Mouse (Mus musculus): ENCODE results near the gene Spata45. TPM values are rescaled to one million over a fixed set of nuclear protein-coding genes. Genes with fewer than 3 reads are reported as not detected.

Gene Spata45
- polyA plus RNA-seq, 1 experiment from 2014 or later: not detected

DNA sequence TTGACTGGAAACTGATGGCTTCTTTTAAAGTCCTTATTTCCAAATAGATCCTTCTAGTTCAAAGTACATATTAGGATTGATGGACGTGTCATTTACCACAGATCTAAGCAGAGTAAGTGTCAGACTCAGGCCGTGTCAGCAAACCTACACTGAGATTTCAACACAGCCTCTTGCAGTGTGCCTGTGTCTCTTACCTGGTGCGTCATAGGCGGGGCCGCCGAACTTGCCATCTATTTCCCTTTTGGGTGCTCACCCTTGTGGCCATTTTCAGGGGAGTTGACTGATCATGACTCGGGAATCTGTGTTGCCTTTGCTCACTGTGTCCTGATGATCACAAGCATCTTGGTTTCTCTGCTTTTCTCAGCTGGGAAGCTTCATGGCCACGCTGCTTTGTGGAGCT lies 46.8 kb downstream of the Spata45 start:
- Histone ChIP-seq H3K27me3 (ENCODE audit: control insufficient read depth, insufficient read depth, low read length) (no peaks in the 10 kb centered on the region), H3K4me2 (ENCODE audit: low read depth, low read length, severe bottlenecking) (no peak overlapping the region), H3K27ac (ENCODE audit: low read depth, low read length) (no peak overlapping the region), H3K9me3 (ENCODE audit: control insufficient read depth, low read length) (no peaks in the 10 kb centered on the region), H3K9ac (ENCODE audit: low read length) (no peak overlapping the region), H3K4me3 (ENCODE audit: low read depth, low read length) (no peak overlapping the region), H3K4me1 (replicated peaks; ENCODE audit: control insufficient read depth, insufficient read depth, low read length) (no peaks in the 10 kb centered on the region), H3K36me3 (ENCODE audit: control insufficient read depth, insufficient read depth, low read length) (no peaks in the 10 kb centered on the region; the same call in 1 of the 2 replicates)
- WGBS: 92% methylated on average over 8 of the region's 8 CpGs
- DNase-seq (ENCODE audit: low spot score): no peak
- ATAC-seq (replicated peaks; ENCODE audit: low FRiP score): no peak

DNA sequence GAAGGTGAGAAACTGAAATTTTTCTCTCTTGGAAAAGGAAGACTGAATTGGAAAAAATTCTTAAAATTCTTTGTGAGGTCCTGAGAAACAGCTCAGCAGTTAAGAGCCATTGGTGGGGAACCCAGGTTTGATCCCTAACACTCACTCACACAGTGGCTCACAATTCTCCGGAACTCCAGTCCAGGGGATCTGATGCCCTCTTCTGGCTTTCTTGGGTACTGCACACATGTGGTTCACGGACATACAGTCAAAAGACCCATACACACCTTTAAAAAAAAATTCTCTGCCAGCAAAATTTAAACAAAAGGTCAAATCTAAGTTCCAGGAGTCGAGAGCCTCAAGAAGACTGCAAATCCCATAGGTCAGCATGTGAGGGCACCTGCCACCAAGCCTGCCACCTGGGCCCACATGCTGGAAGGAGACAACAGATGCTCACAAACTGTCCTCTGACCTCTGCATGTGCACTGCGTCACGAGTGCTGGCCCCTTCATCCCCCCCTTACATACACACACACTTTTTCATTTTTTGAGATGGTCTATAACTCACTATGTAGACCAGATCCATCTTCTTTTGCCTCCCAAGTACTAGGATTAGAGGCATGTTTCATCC lies 48.6 kb downstream of the Spata45 start:
- no peak overlapping the region for H3K4me3 ChIP-seq (ENCODE audit: low read depth, low read length)
- H3K9me3 ChIP-seq (ENCODE audit: control insufficient read depth, low read length): no peaks in the 10 kb centered on the region
- H3K9ac ChIP-seq (ENCODE audit: low read length): no peak overlapping the region
- H3K4me1 ChIP-seq (replicated peaks; ENCODE audit: control insufficient read depth, insufficient read depth, low read length): no peaks in the 10 kb centered on the region
- no peak overlapping the region for H3K27ac ChIP-seq (ENCODE audit: low read depth, low read length)
- no peak overlapping the region for H3K4me2 ChIP-seq (ENCODE audit: low read depth, low read length, severe bottlenecking)
- H3K36me3 ChIP-seq (ENCODE audit: control insufficient read depth, insufficient read depth, low read length): no peaks in the 10 kb centered on the region; the same call in 1 of the 2 replicates
- no peaks in the 10 kb centered on the region for H3K27me3 ChIP-seq (ENCODE audit: control insufficient read depth, insufficient read depth, low read length)
- ATAC-seq (replicated peaks; ENCODE audit: low FRiP score) (no peak), DNase-seq (ENCODE audit: low spot score) (peak; percentile 76)
- 70% methylated on average over 5 of the region's 5 CpGs for WGBS

DNA sequence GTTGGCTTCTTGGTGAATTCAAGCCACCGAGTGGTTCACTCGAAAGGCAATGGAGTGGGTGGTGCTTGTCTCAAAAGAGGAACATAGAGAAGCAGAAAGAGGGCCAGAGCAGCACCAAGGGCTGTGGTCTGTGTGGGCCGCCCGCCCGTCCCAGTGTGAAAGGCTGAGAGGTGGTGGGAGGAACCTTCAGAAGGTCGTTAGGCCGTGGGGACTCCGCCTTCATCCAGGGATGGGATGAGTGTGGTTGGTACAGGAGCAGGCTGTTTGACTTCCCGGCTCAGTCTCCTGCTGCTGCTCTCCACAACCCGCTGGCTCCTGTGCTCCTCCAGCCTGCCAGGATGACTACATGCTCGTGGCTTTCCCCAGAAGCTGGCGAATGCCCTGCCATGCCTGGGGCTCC lies 49.2 kb downstream of the Spata45 start:
- Histone ChIP-seq H3K4me2 (ENCODE audit: low read depth, low read length, severe bottlenecking) (no peak overlapping the region), H3K4me3 (ENCODE audit: low read depth, low read length) (no peak overlapping the region), H3K4me1 (replicated peaks; ENCODE audit: control insufficient read depth, insufficient read depth, low read length) (no peaks in the 10 kb centered on the region), H3K9ac (ENCODE audit: low read length) (no peak overlapping the region), H3K9me3 (ENCODE audit: control insufficient read depth, low read length) (no peaks in the 10 kb centered on the region), H3K27me3 (ENCODE audit: control insufficient read depth, insufficient read depth, low read length) (no peaks in the 10 kb centered on the region), H3K27ac (ENCODE audit: low read depth, low read length) (no peak overlapping the region), H3K36me3 (ENCODE audit: control insufficient read depth, insufficient read depth, low read length) (no peaks in the 10 kb centered on the region; the same call in 1 of the 2 replicates)
- 84% methylated on average over 12 of the region's 12 CpGs for WGBS
- DNase-seq (ENCODE audit: low spot score) (no peak), ATAC-seq (replicated peaks; ENCODE audit: low FRiP score) (no peak; the same call in 1 of the 2 replicates)

DNA sequence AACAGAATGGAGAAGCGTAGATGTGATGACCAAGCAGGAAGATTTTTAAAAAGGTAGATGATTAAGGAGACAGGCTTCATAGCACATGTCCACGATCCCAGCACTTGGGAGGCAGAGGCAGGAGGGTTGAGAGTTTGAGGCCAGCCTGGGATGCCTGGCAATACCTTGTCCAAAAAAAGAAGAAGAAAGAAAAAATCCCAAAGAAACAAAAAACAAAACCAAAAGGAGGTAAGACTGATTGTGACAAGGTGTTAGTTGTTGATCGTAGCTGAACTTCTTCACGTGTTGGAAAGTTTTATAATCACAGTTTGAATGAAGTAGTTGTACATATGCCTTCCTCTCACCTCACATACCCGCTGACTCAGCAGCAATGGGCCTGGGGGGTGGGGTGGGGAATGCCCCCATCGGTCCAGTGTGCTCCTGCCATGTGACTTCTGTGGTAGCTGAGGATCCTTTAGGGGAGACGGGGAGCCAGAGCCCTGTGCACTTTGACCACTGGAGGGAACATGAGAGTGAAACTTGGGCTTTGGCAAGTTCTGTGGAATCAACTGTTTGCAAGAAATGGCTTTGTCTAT lies 50.0 kb downstream of the Spata45 start:
- Histone ChIP-seq H3K36me3 (ENCODE audit: control insufficient read depth, insufficient read depth, low read length) (no peaks in the 10 kb centered on the region; the same call in 1 of the 2 replicates), H3K9me3 (ENCODE audit: control insufficient read depth, low read length) (no peaks in the 10 kb centered on the region), H3K4me1 (replicated peaks; ENCODE audit: control insufficient read depth, insufficient read depth, low read length) (no peaks in the 10 kb centered on the region), H3K27ac (ENCODE audit: low read depth, low read length) (no peak overlapping the region), H3K27me3 (ENCODE audit: control insufficient read depth, insufficient read depth, low read length) (no peaks in the 10 kb centered on the region), H3K4me2 (ENCODE audit: low read depth, low read length, severe bottlenecking) (no peak overlapping the region), H3K9ac (ENCODE audit: low read length) (no peak overlapping the region), H3K4me3 (ENCODE audit: low read depth, low read length) (no peak overlapping the region)
- DNase-seq (ENCODE audit: low spot score) (no peak), ATAC-seq (replicated peaks; ENCODE audit: low FRiP score) (no peak)
- WGBS: 94% methylated on average over 7 of the region's 7 CpGs

DNA sequence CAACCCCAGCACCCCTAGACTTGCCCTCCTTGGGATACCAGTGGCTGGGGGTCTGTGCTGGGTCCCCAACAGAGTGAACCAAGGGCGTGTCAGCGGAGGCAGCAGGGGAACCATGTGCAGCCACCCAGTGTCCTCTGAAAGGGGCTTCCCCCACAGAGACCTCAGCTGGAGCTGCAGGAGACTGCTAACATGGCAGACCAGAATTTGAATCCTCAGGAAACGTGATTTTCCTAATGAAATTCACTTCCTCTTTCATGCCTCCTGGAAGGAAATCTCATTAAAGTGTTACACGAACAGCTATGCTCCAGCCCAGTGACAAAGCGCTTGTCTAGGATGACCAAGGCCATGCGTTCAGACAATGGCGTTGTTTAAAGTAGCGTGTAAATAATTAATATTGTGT lies 50.5 kb downstream of the Spata45 start:
- no peak for DNase-seq (ENCODE audit: low spot score)
- Histone ChIP-seq H3K36me3 (ENCODE audit: control insufficient read depth, insufficient read depth, low read length) (no peaks in the 10 kb centered on the region; the same call in 1 of the 2 replicates), H3K4me3 (ENCODE audit: low read depth, low read length) (no peak overlapping the region), H3K9ac (ENCODE audit: low read length) (no peak overlapping the region), H3K27me3 (ENCODE audit: control insufficient read depth, insufficient read depth, low read length) (no peaks in the 10 kb centered on the region), H3K4me2 (ENCODE audit: low read depth, low read length, severe bottlenecking) (no peak overlapping the region), H3K9me3 (ENCODE audit: control insufficient read depth, low read length) (no peaks in the 10 kb centered on the region), H3K4me1 (replicated peaks; ENCODE audit: control insufficient read depth, insufficient read depth, low read length) (no peaks in the 10 kb centered on the region), H3K27ac (ENCODE audit: low read depth, low read length) (no peak overlapping the region)
- no peak for ATAC-seq (replicated peaks; ENCODE audit: low FRiP score)
- WGBS: 88% methylated on average over 8 of the region's 8 CpGs

DNA sequence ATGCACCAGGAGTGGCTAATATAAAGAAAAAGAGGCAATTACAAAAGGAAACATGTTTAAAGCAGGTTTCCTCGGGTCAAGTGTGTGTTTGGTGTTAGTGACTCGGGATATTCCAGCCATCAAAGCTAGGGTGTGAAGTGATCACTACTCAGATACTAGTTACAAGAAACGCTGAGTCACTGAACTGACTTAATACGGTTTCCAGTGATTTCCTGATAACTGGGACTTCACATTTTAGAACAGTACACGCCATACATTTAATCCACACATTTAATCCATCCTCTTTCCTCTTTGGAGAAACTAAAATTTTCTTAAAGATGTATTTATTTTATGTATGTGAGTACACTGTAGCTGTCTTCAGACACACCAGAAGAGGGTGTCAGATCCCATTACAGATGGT lies 51.5 kb downstream of the Spata45 start:
- H3K27ac ChIP-seq (ENCODE audit: low read depth, low read length): no peak overlapping the region
- no peaks in the 10 kb centered on the region for H3K9me3 ChIP-seq (ENCODE audit: control insufficient read depth, low read length)
- no peak overlapping the region for H3K9ac ChIP-seq (ENCODE audit: low read length)
- ATAC-seq (replicated peaks; ENCODE audit: low FRiP score) (no peak), DNase-seq (ENCODE audit: low spot score) (no peak)
- H3K4me2 ChIP-seq (ENCODE audit: low read depth, low read length, severe bottlenecking): no peak overlapping the region
- H3K4me3 ChIP-seq (ENCODE audit: low read depth, low read length): no peak overlapping the region
- H3K4me1 ChIP-seq (replicated peaks; ENCODE audit: control insufficient read depth, insufficient read depth, low read length): no peaks in the 10 kb centered on the region
- H3K36me3 ChIP-seq (ENCODE audit: control insufficient read depth, insufficient read depth, low read length): no peaks in the 10 kb centered on the region; the same call in 1 of the 2 replicates
- 89% methylated on average over 5 of the region's 5 CpGs for WGBS
- H3K27me3 ChIP-seq (ENCODE audit: control insufficient read depth, insufficient read depth, low read length): no peaks in the 10 kb centered on the region

DNA sequence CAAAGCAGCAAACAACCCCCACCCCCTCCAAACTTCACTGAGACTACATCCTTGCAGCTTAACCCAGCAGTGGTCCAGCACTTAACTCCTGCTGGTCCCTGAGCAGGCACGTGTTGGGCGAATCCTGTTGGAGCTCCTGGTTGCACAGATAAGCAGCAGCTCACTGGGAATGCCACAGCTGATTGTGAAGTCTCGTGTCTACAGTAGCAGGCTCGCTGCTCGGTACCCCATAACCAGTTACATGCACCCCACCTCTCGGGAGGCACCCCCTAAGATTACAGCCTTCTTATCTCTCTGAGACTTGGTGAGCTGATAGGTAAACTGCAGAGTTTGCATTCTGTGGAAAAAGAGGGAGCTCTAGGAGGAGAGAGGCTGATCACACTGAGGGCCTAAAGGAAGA lies 52.9 kb downstream of the Spata45 start:
- no peak overlapping the region for H3K4me2 ChIP-seq (ENCODE audit: low read depth, low read length, severe bottlenecking)
- H3K9ac ChIP-seq (ENCODE audit: low read length): no peak overlapping the region
- ATAC-seq (replicated peaks; ENCODE audit: low FRiP score) (no peak), DNase-seq (ENCODE audit: low spot score) (no peak)
- no peaks in the 10 kb centered on the region for H3K27me3 ChIP-seq (ENCODE audit: control insufficient read depth, insufficient read depth, low read length)
- H3K4me3 ChIP-seq (ENCODE audit: low read depth, low read length): no peak overlapping the region
- H3K36me3 ChIP-seq (ENCODE audit: control insufficient read depth, insufficient read depth, low read length): no peaks in the 10 kb centered on the region; the same call in 1 of the 2 replicates
- 72% methylated on average over 6 of the region's 6 CpGs for WGBS
- H3K4me1 ChIP-seq (replicated peaks; ENCODE audit: control insufficient read depth, insufficient read depth, low read length): no peaks in the 10 kb centered on the region
- H3K27ac ChIP-seq (ENCODE audit: low read depth, low read length): no peak overlapping the region
- no peaks in the 10 kb centered on the region for H3K9me3 ChIP-seq (ENCODE audit: control insufficient read depth, low read length)

DNA sequence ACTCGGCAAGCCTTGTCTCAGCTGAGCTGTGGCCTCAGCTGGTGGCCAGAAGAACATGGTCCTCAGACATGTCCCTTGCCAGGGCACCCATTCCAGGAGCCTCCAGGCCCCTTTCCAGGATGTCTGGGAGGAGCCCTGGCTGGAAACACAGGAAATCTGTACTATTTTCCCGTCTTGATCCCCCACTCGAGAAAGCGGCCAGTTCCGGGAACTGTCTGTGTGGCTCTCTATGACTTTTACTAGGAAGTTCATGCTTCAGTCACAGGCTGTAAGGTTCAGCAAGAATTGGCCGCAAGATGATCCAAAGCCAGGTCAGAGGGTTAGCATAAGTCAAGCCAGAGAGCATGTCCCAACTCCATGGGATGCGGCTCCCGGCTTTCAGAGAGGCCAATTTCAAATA lies 55.6 kb downstream of the Spata45 start:
- Histone ChIP-seq H3K4me2 (ENCODE audit: low read depth, low read length, severe bottlenecking) (no peak overlapping the region), H3K36me3 (ENCODE audit: control insufficient read depth, insufficient read depth, low read length) (no peaks in the 10 kb centered on the region), H3K9me3 (ENCODE audit: control insufficient read depth, low read length) (no peaks in the 10 kb centered on the region), H3K27ac (ENCODE audit: low read depth, low read length) (no peak overlapping the region), H3K4me1 (replicated peaks; ENCODE audit: control insufficient read depth, insufficient read depth, low read length) (no peaks in the 10 kb centered on the region), H3K27me3 (ENCODE audit: control insufficient read depth, insufficient read depth, low read length) (peaks cover under 1% of the 10 kb centered on the region; the same call in 1 of the 2 replicates), H3K9ac (ENCODE audit: low read length) (no peak overlapping the region), H3K4me3 (ENCODE audit: low read depth, low read length) (no peak overlapping the region)
- 82% methylated on average over 8 of the region's 8 CpGs for WGBS
- ATAC-seq (replicated peaks; ENCODE audit: low FRiP score) (no peak), DNase-seq (ENCODE audit: low spot score) (no peak)
